In genomic region chr2:173384935-173385586, GRCm38 (mm10) we compare ENCODE assay signal across 14 mouse cellular contexts.
DNase-seq lines count a peak whose midpoint lies in the region; ATAC-seq and TF ChIP-seq lines count a peak whose summit lies in the region.
"Had no signal": no experiment of that assay in that cellular context is flagged by ENCODE, and none has a peak within 500 bp of the region (broad histone marks: within the 10 kb centered on the region; RNA-seq: fewer than 3 reads in every experiment).

No protein-coding gene starts in this region.

- H3K9ac ChIP-seq in midbrain, embryonic 11.5 days (ENCODE audit: low read length) = no peak overlapping the region
- H3K9ac ChIP-seq in midbrain, embryonic 16.5 days (ENCODE audit: low read depth, low read length) = no peak overlapping the region
- H3K9ac ChIP-seq: embryonic facial prominence, embryonic 13.5 days; forebrain, embryonic 12.5 days had no signal

- intact Hi-C loops in gastrocnemius, adult 2 months (cut with DNase I) = no loop called here
- intact Hi-C loops in gastrocnemius, postnatal 14 days (cut with DNase I; ENCODE audit: low total_unique reads) = no loop called here
- intact Hi-C loops in left cerebral cortex, postnatal 36 days (cut with DNase I) = no loop called here

- no peaks in the 10 kb centered on the region for H3K36me3 ChIP-seq in midbrain, embryonic 11.5 days (ENCODE audit: control insufficient read depth, insufficient read depth, low read length)
- no peaks in the 10 kb centered on the region for H3K36me3 ChIP-seq in midbrain, embryonic 16.5 days (ENCODE audit: control insufficient read depth, insufficient read depth, low read length)
- H3K36me3 ChIP-seq: embryonic facial prominence, embryonic 13.5 days; forebrain, embryonic 12.5 days; midbrain, embryonic 10.5 days had no signal

- TF ChIP-seq CTCF in gastrocnemius, adult 2 months (IDR thresholded peaks at IDR 0.05) = no peak
- TF ChIP-seq CTCF in embryonic fibroblast, embryonic 13.5 days (IDR thresholded peaks at IDR 0.05; ENCODE audit: borderline replicate concordance, insufficient read depth, low read length) = no peak

- H3K4me2 ChIP-seq in midbrain, embryonic 11.5 days = no peak overlapping the region
- no peak overlapping the region for H3K4me2 ChIP-seq in midbrain, embryonic 16.5 days (ENCODE audit: low read length)
- H3K4me2 ChIP-seq: embryonic facial prominence, embryonic 13.5 days; forebrain, embryonic 12.5 days had no signal

- no peak for TF ChIP-seq POLR2A in embryonic fibroblast, embryonic 13.5 days (IDR thresholded peaks at IDR 0.05; ENCODE audit: low read depth, low read length)

- DNase-seq in gastrocnemius, adult 2 months = peak; percentile 58
- DNase-seq in gastrocnemius, postnatal 14 days = no peak
- peak; percentile 26 for DNase-seq in midbrain, embryonic 11.5 days (ENCODE audit: low spot score, missing footprints)
- peak; percentile 68 for DNase-seq in skeletal muscle tissue, adult 2 months (ENCODE audit: low read depth, low spot score)
- no peak for DNase-seq in left cerebral cortex, postnatal 36 days (ENCODE audit: low spot score in 2 of 2)
- DNase-seq: cerebellum, adult 18-20 months; lung, postnatal 14 days had no signal

- H3K27me3 ChIP-seq in midbrain, embryonic 11.5 days (ENCODE audit: control insufficient read depth, insufficient read depth, low read length) = no peaks in the 10 kb centered on the region
- H3K27me3 ChIP-seq in midbrain, embryonic 16.5 days (ENCODE audit: control insufficient read depth, insufficient read depth, low read depth, low read length) = no peaks in the 10 kb centered on the region
- H3K27me3 ChIP-seq: embryonic facial prominence, embryonic 13.5 days; forebrain, embryonic 12.5 days had no signal

- no peaks in the 10 kb centered on the region for H3K4me1 ChIP-seq in midbrain, embryonic 11.5 days (ENCODE audit: control insufficient read depth, insufficient read depth, low read length)
- H3K4me1 ChIP-seq in midbrain, embryonic 16.5 days (ENCODE audit: control insufficient read depth, insufficient read depth, low read length) = no peaks in the 10 kb centered on the region
- H3K4me1 ChIP-seq in embryonic fibroblast, embryonic 13.5 days (ENCODE audit: control insufficient read depth, insufficient read depth, low read length) = peaks cover 10% of the 10 kb centered on the region; the same call in 1 of the 2 replicates

- H3K9me3 ChIP-seq in midbrain, embryonic 11.5 days (ENCODE audit: control insufficient read depth, low read length) = no peaks in the 10 kb centered on the region
- H3K9me3 ChIP-seq in midbrain, embryonic 16.5 days (replicated peaks; ENCODE audit: control insufficient read depth, low read length, poor library complexity, severe bottlenecking) = no peaks in the 10 kb centered on the region
- H3K9me3 ChIP-seq: embryonic facial prominence, embryonic 13.5 days; midbrain, embryonic 10.5 days had no signal

- peak overlapping the region; percentile 67 for H3K27ac ChIP-seq in gastrocnemius, adult 2 months
- H3K27ac ChIP-seq in midbrain, embryonic 11.5 days (ENCODE audit: low read depth, low read length) = no peak overlapping the region
- H3K27ac ChIP-seq in midbrain, embryonic 16.5 days (ENCODE audit: low read length) = no peak overlapping the region
- peak overlapping the region; percentile 38; the same call in 1 of the 2 replicates for H3K27ac ChIP-seq in embryonic fibroblast, embryonic 13.5 days (ENCODE audit: insufficient read depth, low read length)
- H3K27ac ChIP-seq: embryonic facial prominence, embryonic 13.5 days; forebrain, embryonic 12.5 days; hindbrain, postnatal 0 days; midbrain, embryonic 10.5 days had no signal

- H3K4me3 ChIP-seq in gastrocnemius, adult 2 months = no peak overlapping the region
- no peak overlapping the region for H3K4me3 ChIP-seq in midbrain, embryonic 11.5 days (ENCODE audit: low read depth, low read length)
- H3K4me3 ChIP-seq in midbrain, embryonic 16.5 days (ENCODE audit: low read depth, low read length) = no peak overlapping the region
- no peak overlapping the region for H3K4me3 ChIP-seq in embryonic fibroblast, embryonic 13.5 days (ENCODE audit: insufficient read depth, low read length)
- H3K4me3 ChIP-seq: embryonic facial prominence, embryonic 13.5 days; forebrain, embryonic 12.5 days; midbrain, embryonic 10.5 days had no signal

- WGBS in midbrain, embryonic 11.5 days = 82% methylated on average over 8 of the region's 8 CpGs
- 82% methylated on average over 8 of the region's 8 CpGs for WGBS in midbrain, embryonic 16.5 days

- ATAC-seq in midbrain, embryonic 11.5 days (ENCODE audit: low FRiP score) = no peak
- ATAC-seq in midbrain, embryonic 16.5 days = no peak
- ATAC-seq in monocyte, adult 5-6 weeks (replicated peaks; ENCODE audit: insufficient number of reproducible peaks, low FRiP score, low TSS enrichment, poor library complexity, severe bottlenecking) = no peak
- ATAC-seq: hindbrain, postnatal 0 days had no signal

Comparison
In these comparisons a context has a peak if more than half of its experiments do, and no peak if none do; other contexts are left out.
1. DNase-seq: peak in gastrocnemius, adult 2 months (single experiment), midbrain, embryonic 11.5 days (single experiment) and skeletal muscle tissue, adult 2 months (single experiment); none in gastrocnemius, postnatal 14 days (single experiment) and left cerebral cortex, postnatal 36 days (0 of 2).
2. H3K27ac ChIP-seq: peak in gastrocnemius, adult 2 months (single experiment) and embryonic fibroblast, embryonic 13.5 days (single experiment); none in midbrain, embryonic 11.5 days (single experiment) and midbrain, embryonic 16.5 days (single experiment).